Mouse (Mus musculus) c-Kit-positive CD71-positive TER-119-positive erythroid progenitor cells, embryonic 14.5 days (primary cell): ENCODE results near the gene Zfp286.

Experiments
- DNase-seq: peaks from one replicate; pipeline ENCODE4 v3.0.0-alpha.2; 2013; ENCODE audit warnings: low spot score

Gene Zfp286

DNA sequence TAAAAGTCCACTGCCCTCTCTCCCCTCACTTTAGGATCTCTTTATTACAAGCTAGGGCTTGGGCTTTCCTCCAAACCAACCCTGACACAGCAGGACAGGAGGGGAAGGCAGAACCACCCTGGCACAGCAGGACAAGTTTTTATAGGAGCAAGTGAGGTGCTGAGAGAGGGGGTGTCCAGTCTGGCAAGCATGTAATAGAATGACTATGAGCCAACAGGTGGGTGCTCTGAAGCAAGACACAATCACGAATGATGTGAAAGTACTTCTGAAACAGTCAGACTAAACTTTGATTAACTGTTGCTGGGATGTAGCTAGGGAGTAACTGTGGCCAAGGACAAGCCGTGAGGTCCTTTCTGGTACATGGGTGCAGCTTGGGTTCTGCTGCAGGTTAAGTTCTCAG is 83.1 kb downstream of the Zfp286 start:
- no peak for DNase-seq
